Mouse (Mus musculus) embryo, embryonic 9.5 days (tissue): ENCODE results near the gene Rps29.

Experiments used
- DNase-seq: peaks from one replicate; pipeline ENCODE4 v3.0.0-alpha.2; 2017; ENCODE audit errors: extremely low spot score

Gene Rps29

DNA sequence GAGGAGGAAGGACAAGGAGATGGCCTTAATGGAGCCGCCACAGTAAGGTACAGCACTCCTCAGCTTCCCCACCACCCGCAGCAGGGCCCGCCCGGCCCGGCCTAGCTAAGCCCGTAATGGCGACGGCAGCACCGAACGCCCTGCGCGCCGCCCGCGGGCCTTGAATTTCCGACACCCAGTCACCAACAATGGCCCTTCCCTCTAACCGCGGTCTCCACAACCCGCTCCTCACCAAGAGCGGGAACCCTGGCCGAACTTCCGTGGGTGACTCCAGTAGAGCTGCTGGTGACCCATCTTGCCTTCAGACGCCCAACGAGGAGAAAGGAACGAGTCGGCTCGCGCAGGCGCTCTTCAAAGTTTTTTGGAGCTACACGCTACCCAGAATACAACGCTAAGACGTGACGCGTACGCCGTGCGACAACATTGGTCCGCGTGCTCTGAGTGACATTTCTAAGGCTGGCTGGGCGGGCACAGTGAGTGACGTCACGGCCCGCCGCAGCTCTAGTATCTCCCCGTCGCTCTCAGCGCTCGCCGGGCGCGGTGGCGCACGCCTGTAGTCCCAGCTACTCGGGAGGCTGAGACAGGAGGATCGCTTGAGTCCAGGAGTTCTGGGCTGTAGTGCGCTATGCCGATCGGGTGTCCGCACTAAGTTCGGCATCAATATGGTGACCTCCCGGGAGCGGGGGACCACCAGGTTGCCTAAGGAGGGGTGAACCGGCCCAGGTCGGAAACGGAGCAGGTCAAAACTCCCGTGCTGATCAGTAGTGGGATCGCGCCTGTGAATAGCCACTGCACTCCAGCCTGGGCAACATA is at the start of gene Rps29:
Gene Rps29 (minus strand): TSS at position 422 of the 813 bp plus-strand sequence.
- peak; percentile 98 for DNase-seq

DNA sequence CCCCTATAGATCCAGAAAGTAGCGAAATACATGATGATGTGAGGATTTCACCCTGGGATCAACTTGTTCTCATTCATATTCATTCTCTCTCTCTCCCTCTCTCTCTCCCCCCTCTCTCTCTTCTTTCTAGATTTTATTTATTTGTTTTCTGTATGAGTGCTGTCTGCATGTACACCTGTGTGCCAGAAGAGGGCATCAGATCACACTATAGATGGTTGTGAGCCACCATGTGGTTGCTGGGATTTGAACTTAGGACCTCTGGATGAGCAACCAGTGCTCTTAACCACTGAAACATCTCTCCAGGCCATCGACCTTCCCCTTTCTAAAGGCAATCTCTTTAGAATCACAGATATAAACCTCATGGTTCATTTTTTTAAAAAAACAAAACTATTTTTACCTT is 49.5 kb upstream of the Rps29 start:
- DNase-seq = no peak

DNA sequence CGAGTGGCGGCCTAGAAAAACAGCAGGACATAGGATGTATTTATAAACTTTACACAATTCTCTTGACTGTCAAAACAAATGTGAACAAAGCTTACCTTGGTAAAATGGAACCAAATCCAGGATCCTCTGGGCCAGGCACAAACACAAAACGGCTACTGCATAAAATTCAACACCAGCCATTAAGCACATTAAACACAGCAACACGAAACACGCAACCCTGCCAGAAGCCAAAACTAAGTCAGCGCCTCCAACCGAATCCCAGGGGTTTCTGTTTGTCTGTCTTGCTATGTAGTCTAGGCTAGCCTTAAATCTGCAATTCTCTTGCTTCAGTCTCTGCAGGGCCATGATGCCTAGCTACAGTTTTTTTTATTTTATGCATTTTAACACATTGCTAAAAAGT is 48.9 kb upstream of the Rps29 start:
- DNase-seq = no peak

DNA sequence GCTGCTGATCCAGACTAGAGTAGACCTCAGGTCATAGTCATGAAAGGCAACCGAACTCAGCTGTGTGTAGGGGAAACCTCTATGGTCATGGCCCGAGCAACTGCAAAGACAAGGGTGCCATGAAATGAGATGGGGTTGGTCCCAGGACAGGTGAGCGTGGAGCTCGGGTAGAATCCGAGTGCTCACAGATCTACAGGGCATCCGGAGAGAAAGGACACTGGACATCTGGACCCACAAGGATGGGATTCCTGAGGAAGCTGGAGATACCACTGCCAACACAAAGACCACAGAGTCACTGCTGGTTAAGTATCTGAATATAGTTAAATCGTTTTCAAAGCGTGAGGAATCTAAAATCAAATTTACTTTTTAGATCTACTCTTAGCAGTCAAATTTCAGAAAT is 48.4 kb upstream of the Rps29 start:
- no peak for DNase-seq

DNA sequence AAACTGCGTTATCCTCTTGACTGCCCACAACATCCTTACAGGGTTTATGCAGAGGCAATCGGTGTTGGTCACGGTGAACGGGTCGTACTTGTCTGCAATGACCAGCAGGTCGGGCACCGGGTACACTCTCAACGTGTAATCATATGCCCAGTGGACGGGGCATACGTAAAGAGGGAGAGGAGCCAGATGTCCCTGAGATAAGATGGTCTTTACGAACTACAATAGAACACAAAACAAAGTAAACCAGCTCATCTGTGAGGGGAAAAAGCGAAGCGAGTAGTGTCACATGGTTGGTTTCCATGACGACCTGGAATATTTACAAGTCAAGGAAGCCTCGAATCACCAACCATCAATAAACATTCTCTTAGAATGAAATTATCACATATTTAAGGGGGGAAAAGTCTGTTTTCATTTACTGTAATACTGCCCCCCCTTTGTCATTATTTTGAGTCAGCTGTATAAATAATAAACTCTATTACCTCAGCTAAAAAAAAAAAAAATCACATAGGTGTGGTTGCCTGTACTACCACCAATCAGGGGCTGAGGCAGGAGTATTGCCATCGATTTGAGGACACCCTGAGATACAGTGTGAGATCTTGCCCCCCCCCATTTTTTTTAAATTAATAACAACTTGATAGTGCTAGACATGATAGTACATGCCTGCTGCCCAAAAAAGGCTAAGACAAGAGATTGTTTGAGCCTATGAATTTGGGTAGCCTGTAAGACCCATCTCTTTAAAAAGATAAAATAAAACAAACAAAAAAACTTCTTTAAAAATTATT is 45.3 kb upstream of the Rps29 start, which contains the start of gene Gm49384:
Gene Gm49384 (minus strand): TSS at position 216 of the 782 bp plus-strand sequence.
- DNase-seq = no peak

DNA sequence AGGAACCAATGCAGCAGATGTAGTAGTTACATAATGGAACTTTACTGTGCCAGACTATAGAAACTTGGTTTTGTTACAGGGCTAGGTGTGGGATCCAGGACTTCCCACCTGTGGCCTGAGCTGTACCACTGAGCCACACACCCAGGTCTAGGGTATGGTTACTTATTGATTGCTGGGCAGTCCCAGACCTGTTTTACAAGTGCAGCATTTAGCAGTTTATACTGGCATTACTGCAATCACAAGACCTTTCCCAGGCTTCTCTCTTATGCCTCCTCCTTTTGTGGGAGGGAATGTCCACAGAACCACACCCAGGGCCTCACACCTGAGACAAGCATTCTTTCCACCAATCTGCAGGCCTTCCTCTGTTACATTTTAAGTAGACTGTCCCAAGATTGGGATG is 40.0 kb upstream of the Rps29 start:
- no peak for DNase-seq

DNA sequence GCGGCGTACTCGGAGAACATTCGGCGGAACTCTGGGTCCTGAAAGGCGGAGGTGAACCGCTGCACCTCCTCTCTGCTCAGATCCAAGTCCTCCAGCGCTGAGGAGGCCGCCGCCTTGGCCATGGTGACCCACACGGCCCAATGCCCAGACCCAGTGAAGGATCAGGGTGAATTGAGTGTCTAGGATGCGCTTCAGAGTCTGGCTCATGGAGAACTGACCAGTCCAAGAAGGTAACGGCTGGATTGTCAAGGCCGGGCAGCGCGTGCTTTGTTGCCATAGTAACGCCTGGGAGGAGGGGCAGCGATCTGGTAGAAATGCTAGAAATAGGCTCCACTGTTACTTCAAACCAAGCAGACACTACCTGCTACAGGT is 39.2 kb upstream of the Rps29 start, which contains the start of gene Dnaaf2:
Gene Dnaaf2 (minus strand): TSS at position 266 of the 372 bp plus-strand sequence.
- DNase-seq = peak; percentile 82

DNA sequence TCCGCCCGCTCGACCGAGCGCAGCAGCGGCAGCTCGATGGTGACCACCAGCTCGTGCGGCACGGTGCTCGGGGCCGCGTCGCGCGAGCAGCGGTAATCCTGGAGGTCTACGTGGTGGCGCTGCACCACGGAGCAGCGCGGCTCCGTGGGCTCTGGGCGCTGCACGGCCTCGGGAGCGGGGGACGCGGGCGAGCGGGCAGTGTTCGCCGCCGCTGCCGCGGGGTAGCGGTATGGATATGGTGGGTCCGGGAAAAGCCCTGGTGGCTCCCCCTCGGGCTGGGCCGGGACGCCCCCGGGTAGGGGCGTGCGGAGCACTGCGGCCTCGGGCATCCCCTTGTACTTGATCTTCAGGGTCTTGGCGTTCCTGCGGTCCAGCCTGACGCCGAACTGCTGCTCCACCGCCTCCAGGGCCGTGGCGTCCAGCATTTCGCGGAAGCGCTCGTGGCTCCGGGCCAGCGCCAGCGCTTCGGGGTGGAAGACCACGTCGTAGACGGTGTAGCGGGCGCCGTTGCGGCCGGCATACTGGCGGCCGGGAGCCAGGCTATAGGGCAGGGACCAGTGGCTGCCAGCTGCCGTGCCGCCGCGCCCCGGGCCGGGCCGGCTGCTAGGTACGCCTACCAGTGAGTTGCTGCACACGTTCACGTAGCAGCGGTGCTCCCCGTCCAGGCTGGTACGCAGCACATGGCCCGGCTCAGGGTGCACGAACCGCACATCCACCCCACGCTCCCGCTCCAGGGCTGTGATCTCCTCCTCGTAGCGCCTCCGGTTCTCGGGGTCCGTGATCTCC is 38.6 kb upstream of the Rps29 start:
- DNase-seq = peak; percentile 78

DNA sequence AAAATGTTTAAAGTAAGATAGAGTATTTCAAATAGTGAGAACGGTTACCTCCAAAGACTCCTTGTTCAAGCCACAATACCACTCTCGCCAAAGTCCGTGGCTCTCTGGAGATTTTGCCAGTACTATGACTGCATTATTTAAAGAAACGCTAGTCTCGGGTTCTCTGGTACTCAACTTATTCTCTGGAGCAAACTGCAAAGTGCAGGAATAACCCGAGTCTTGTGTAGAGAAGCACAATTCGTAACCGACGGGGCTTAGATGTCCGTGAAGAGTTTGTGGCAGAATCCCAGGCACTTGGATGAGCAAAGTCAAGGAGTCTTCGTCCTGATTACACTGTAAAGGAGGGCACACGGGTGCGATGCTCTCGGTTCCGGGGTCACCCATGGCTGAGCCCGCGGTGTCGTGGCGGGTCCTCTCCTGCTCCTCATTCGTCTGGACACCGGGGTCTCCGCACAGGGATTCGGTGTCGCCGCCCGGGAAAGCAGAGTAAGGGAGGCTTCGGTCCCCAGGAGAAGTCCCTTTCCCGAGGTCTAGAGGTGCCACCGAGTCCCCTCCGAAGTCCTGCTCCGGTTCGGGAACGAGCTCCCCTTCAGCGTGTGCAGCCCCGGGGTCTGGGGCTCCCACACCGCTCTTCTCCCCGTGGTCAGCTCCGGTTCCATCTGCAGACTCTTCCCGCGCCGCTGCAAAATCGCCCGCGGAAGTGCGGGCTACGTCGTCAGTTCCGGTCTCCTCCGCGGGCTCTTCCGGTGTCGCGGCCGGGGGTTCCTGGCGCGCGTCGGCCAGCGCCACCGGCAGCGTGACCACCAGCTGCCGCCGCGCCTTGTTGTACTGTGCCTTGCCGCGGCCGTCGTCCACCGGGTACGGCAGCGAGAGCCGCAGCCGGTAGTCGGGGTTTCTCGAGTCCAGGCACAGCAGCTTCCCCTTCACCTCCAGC is 37.7 kb upstream of the Rps29 start, which contains the start of gene Gm49383:
Gene Gm49383 (minus strand): TSS at position 661 of the 934 bp plus-strand sequence.
- DNase-seq = no peak

DNA sequence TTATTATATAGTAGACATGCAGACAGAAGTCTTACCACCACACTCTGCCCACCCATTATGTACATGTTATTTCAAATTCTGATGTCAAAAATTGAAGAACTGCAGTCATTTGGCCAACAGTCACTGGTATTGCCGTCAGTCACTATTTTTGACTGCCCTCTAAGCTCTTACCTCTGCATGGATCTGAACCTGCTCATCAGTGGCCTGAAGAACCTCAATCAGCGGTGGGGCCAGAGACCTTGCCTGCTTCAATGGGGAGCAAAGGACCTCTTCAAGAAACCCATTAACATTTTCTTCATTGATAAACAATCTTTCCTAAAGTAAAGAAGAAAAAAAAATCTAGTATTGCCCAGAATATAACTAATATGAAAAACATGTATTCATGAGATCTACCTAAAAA is 33.7 kb upstream of the Rps29 start:
- DNase-seq = no peak

DNA sequence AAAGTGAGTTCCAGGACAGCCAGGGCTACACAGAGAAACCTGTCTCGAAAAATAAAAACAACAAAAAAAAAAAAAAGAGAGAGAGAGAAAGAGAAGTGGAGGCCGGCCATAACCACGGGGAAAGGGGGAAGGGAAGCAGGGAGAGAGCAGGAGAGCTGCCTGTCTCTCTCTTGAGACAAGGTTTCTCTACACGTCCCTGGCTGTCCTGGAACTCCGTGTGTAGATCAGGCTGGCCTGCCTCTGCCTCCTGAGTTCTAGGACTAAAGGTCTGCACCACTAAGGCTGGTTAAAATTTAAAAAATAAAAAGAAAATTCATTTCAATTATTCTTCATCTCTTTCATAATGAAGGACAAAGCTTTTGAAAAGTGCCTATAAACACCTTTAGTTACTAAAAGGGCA is 32.4 kb upstream of the Rps29 start:
- no peak for DNase-seq

DNA sequence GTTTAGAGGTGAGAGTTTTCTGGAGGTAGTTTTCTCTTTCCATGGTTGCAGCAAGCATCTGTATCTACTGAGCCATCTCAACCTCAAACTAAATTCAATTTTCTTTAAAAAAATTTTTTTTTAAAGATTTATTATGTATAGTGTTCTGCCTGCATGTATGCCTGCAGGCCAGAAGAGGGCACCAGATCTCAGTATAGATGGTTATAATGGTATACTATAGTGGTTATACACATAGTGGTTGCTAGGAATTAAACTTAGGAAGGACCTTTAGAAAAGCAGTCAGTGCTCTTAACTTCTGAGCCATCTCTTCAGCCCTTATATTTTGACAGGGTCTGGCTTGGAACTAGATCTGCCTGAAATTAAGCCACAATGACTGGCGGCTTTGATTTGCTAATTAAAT is 31.5 kb upstream of the Rps29 start:
- no peak for DNase-seq

DNA sequence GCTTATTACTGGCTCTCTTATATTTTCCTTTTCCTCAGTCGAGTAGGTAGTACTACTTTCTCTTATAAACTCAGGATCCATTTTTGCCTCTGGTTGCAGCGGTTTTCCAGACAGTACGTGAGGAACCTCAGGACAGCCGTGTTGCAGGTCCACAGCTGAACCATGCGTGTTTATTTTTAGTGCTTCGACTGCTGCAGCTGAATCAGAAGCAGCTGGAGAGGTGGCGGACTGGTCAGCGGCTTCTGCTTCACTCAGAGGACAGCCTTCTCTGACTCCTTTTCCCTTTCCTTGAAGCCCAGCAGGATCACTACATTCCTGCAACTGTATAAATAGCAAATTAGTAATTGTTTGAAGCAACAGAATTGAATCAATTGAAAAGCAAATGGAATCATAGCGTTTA is 31.1 kb upstream of the Rps29 start:
- DNase-seq = no peak

DNA sequence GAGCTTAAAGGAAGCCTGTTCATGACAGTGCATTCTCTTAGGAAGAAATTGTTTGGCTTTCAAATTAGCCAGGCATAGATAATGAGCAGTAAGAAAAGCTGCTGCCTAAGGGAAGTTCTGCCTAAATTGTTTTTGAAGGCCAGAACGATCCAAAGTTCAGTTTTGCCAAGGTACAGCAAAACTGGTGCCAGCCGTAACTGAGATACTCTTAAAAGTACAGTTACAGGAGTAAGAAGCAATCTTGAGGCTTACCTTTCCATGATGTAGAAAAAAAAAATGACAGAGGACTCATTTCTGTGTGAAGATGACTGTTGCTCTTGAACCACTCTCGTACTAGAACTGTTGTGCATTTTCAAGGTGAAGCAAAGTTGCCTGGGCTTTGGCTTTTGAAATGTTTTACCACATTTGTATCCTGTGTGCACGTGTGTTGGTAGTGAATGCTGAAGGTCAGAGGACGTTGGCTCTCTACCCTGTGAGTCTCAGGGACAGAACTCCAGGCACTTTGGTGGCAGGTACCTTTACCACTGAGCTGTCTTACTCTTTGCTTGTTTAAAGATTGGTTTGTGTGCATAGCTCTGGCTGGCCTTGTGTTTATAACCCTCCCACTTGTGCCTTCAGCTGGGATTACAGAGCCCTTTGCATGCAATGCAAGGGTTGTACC is 28.0 kb upstream of the Rps29 start:
- no peak for DNase-seq

DNA sequence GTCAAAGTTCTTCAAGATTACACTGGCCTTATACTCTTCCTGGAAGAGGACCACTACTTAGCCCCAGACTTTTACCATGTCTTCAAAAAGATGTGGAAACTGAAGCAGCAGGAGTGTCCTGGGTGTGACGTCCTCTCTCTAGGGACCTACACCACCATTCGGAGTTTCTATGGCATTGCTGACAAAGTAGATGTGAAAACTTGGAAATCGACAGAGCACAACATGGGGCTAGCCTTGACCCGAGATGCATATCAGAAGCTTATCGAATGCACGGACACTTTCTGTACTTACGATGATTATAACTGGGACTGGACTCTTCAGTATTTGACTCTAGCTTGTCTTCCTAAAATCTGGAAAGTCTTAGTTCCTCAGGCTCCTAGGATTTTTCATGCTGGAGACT is 26.4 kb upstream of the Rps29 start:
- no peak for DNase-seq

DNA sequence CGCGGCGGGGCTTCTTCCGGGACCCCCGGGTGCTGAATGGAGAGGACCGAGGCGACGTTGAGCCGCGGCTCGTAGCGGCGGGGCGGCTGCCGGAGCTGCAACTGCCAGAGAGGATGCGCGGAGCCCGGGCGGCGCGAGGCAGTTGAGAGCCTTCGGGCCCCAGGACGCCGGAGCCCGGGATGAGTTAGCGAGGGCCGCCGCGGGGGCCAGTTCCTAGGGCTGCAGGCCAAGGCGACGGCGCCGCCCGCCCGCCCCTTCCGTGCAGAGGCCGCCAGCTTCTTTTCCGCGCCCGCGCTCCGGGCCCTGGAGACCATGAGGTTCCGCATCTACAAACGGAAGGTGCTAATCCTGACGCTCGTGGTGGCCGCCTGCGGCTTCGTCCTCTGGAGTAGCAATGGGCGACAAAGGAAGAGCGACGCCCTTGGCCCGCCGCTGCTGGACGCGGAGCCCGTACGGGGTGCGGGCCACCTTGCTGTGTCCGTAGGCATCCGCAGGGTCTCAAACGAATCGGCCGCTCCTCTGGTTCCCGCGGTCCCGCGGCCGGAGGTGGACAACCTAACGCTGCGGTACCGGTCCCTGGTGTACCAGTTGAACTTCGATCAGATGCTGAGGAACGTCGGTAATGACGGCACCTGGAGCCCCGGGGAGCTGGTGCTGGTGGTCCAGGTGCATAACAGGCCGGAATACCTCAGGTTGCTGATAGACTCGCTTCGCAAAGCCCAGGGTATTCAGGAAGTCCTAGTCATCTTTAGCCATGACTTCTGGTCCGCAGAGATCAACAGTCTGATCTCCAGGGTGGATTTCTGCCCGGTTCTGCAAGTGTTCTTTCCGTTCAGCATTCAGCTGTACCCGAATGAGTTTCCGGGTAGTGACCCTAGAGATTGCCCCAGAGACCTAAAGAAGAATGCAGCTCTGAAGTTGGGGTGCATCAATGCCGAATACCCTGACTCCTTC is 25.6 kb upstream of the Rps29 start:
- DNase-seq = no peak

DNA sequence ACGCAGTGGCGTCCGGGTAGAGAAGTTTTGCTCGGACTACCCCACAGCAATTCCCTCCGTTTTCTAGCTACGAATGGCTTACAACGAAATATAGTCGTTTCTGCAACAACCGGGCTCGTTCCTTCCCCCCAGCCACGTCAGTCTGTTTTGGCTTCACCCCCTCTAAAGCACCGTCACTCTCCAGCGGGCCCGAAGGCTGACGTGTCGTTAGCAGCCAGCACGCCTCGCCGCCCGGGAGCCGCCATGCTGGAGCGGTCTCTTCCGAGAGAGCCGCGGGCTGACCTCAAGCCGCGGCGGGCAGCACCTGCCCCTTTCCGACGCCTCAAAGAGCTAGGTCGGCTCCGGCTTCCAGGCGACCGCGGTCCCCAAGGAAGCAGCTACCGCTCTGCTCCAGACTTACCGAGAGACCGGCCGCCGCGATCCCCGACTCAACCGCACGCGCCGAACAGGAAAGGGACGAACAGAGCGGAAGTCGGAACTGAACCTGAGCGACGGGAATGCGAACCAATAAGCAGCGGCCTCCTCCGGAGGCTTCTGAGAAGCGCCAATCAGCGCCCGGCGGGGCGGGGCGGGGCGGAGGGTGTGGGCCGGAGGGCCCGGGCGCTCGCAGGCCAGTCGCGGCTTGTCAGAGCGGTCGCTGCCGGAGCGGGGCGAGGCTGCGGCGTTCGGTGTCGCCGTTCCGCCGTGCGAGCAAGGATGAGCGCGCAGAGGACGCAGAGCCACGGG is 24.8 kb upstream of the Rps29 start, which contains the start of the genes Rpl36al and Mgat2:
Gene Rpl36al (minus strand): TSS at position 501 of the 726 bp plus-strand sequence.
Gene Mgat2 (plus strand): TSS at position 575 of the 726 bp plus-strand sequence.
- DNase-seq = peak; percentile 96

DNA sequence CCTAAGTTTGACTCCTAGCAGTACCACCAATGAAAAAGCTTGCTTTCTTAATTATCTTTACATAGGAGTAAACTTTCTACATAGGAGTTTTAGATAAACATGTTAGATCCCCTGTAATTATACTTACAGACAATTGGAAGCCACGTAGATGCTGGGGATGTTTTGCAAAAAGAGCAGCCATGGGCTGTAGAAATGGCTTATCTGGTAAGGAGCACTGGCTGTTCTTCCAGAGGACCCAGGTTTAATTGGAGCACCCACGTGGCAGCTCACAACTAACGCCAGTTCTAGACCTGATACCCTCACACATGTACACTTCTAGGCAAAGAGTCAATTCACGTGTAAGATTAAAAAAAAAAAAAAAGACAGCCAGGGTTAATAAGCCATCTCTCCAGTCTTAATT is 22.8 kb upstream of the Rps29 start:
- DNase-seq = no peak
